Mouse (Mus musculus): ENCODE results near the gene Gm973.

GRCm38 (mm10) chr1:59653243-59653911 is 137.3 kb downstream of the Gm973 start:
- no peak for TF ChIP-seq POLR2A (IDR thresholded peaks at IDR 0.05; ENCODE audit: borderline replicate concordance, insufficient read depth, low read length)
- no peak for TF ChIP-seq CTCF (IDR thresholded peaks at IDR 0.05; ENCODE audit: borderline replicate concordance, insufficient read depth, low read depth, low read length)

Data from cerebellum, adult 2 months (tissue).